Mouse (Mus musculus): Measurements from ENCODE around the gene Ckm.

GRCm38 (mm10) chr7:19361720-19362119 lies 42.9 kb upstream of the Ckm start:
- no peak for TF ChIP-seq POLR2A (IDR thresholded peaks at IDR 0.05; ENCODE audit: insufficient read length, low read depth)
- no peak for TF ChIP-seq E2F4 (IDR thresholded peaks at IDR 0.05; ENCODE audit: insufficient read depth)
- no peak for TF ChIP-seq CEBPB (IDR thresholded peaks at IDR 0.05; ENCODE audit: insufficient read depth, poor library complexity, severe bottlenecking)

Measured in myocyte (in vitro differentiated cells).